Mouse (Mus musculus): Measurements from ENCODE around the gene Soga1. TPM values are rescaled to one million over a fixed set of nuclear protein-coding genes. Genes with fewer than 3 reads are reported as not detected.

The Soga1 gene
- polyA plus RNA-seq, 1 experiment from 2014 or later: 7.1 TPM

DNA sequence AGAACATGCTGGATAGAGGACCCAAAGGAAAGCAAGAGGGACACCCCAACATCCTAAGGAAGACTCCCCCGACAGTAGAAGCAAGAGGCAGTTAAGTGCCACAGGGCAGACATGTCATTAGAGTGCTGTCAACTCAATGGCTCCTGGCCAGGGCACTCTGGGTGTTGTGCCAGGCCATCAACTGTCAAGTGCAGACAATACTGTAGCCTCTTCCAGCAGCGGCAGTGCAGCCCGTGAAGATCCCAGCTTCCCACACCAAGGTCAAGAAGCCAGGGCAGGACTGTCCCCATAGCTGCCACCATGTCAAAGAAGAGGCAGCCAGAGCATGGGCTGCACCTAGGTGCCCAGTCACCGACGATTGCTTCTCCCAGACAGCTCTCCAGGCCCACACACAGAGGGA is 1.9 kb downstream of the Soga1 start:
- Histone ChIP-seq H3K4me2 (peak overlapping the region; percentile 98), H3K9ac (peak overlapping the region; percentile 99), H3K9me3 (no peaks in the 10 kb centered on the region), H3K4me3 (peak overlapping the region; percentile 97), H3K4me1 (peaks cover 62% of the 10 kb centered on the region), H3K36me3 (replicated peaks) (no peaks in the 10 kb centered on the region), H3K27ac (peak overlapping the region; percentile 97), H3K27me3 (replicated peaks) (no peaks in the 10 kb centered on the region)
- ATAC-seq (replicated peaks): no peak
- WGBS: 13% methylated on average over 5 of the region's 5 CpGs

DNA sequence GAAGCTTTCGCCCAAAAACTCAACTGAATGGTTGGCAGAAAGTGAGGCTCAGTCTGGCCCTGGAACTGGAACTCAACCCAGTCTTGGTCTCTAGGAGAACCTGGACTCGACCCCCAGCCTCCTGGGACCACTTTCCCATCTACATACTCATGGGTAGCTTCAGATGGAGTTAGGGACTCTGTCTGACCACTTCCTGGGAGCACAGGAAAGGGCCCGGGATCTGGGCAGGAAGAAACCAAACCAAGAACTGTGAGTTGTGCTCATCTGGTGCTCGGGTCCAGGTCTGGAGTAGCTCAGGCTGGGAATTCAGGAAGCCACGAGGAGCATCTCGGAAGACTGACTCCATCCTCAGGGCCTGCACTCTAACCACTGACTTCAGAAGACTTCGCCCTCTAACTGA is 2.5 kb downstream of the Soga1 start:
- no peaks in the 10 kb centered on the region for H3K9me3 ChIP-seq
- peak overlapping the region; percentile 97 for H3K4me3 ChIP-seq
- no peaks in the 10 kb centered on the region for H3K36me3 ChIP-seq (replicated peaks)
- no peak overlapping the region for H3K27ac ChIP-seq
- H3K9ac ChIP-seq: peak overlapping the region; percentile 99; the same call in 1 of the 2 replicates
- H3K27me3 ChIP-seq (replicated peaks): no peaks in the 10 kb centered on the region
- peak overlapping the region; percentile 98 for H3K4me2 ChIP-seq
- 87% methylated on average over 7 of the region's 7 CpGs for WGBS
- H3K4me1 ChIP-seq: peaks cover 64% of the 10 kb centered on the region
- ATAC-seq (replicated peaks): no peak

DNA sequence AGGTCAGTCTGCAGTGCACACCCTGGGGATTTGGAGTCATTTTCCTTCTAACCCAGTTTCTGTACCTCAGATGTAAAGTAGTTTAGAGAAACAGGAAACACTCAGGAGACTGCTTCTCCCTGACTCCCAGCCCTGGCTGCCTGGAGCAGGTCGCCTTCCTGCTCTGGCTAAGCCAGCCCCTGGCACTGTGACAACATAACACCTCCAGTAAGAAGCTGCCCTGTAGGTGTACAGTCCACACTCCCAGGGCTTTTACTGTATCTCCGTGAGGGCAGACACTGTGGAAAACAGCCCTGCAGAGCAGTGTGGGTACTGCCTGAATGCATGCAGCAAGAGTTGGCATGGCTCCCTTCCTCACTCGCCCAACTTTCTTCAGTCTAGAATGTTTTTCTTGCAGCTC is 3.4 kb downstream of the Soga1 start:
- Histone ChIP-seq H3K4me3 (peak overlapping the region; percentile 97), H3K4me1 (peaks cover 72% of the 10 kb centered on the region), H3K4me2 (peak overlapping the region; percentile 98), H3K9me3 (no peaks in the 10 kb centered on the region), H3K27ac (no peak overlapping the region), H3K9ac (peak overlapping the region; percentile 31; the same call in 1 of the 2 replicates), H3K36me3 (replicated peaks) (no peaks in the 10 kb centered on the region), H3K27me3 (replicated peaks) (no peaks in the 10 kb centered on the region)
- ATAC-seq (replicated peaks): no peak
- WGBS: 56% methylated on average over 3 of the region's 3 CpGs

GRCm38 (mm10) chr2:157075226-157075625 is 3.8 kb downstream of the Soga1 start:
- H3K36me3 ChIP-seq (replicated peaks): no peaks in the 10 kb centered on the region
- 92% methylated on average over 3 of the region's 3 CpGs for WGBS
- H3K4me1 ChIP-seq: peaks cover 76% of the 10 kb centered on the region
- no peak overlapping the region for H3K27ac ChIP-seq
- peak overlapping the region; percentile 31; the same call in 1 of the 2 replicates for H3K9ac ChIP-seq
- ATAC-seq (replicated peaks): no peak
- peak overlapping the region; percentile 98 for H3K4me2 ChIP-seq
- peak overlapping the region; percentile 97 for H3K4me3 ChIP-seq
- H3K9me3 ChIP-seq: no peaks in the 10 kb centered on the region
- H3K27me3 ChIP-seq (replicated peaks): no peaks in the 10 kb centered on the region

DNA sequence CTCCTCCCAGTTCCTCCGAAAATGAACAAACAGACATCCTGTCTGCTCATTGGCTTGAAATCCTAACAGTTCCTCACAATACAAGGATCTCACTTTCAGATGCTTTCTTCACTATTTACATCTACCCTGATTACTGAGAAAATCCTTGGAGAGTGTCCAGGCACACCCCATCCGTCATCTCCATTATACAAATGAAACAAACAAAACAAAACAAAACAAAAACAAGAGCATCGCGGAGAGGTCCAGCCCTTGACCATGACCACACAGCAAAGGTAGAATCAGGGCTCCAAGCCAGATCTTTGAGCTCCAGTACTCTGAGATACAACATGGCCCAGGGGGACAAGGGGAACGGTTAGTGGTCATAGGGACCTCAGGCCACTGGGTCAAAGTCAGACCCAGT is 4.3 kb downstream of the Soga1 start:
- Histone ChIP-seq H3K27ac (peak overlapping the region; percentile 2; the same call in 1 of the 2 replicates), H3K9ac (no peak overlapping the region), H3K36me3 (replicated peaks) (no peaks in the 10 kb centered on the region), H3K9me3 (no peaks in the 10 kb centered on the region), H3K4me2 (peak overlapping the region; percentile 98), H3K4me1 (peaks cover 78% of the 10 kb centered on the region), H3K27me3 (replicated peaks) (no peaks in the 10 kb centered on the region), H3K4me3 (peak overlapping the region; percentile 8; the same call in 1 of the 2 replicates)
- no peak for ATAC-seq (replicated peaks)
- WGBS: 76% methylated on average over 5 of the region's 5 CpGs

DNA sequence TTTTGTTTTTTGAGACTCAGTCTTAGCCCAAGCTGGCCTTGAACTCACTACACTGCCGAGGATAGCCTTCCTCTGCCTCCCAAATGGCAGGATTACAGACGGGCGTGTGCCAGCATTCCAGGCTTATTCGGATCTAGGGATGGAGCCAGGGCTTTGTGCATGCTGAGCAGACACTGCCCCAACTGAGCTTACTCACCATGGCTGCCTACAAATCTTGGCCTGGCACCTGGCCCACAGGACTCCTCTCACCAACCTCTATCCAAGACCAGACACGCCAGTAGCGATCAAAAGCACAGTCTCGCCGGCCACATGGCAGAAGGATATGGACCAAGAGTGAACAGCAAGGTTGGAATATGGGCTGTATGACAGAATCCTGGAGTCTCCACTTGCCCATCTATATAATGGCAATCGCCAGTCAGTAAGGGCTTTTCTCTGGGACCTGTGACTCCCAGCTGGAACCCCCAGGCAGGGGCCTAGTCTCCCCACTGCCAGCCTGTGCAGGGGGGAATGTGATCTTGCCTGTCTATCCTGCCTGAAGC is 4.8 kb downstream of the Soga1 start:
- H3K27ac ChIP-seq: peak overlapping the region; percentile 2; the same call in 1 of the 2 replicates
- 57% methylated on average over 9 of the region's 9 CpGs for WGBS
- H3K9me3 ChIP-seq: no peaks in the 10 kb centered on the region
- H3K4me2 ChIP-seq: peak overlapping the region; percentile 98
- no peak for ATAC-seq (replicated peaks)
- no peak overlapping the region for H3K4me3 ChIP-seq
- H3K9ac ChIP-seq: no peak overlapping the region
- no peaks in the 10 kb centered on the region for H3K27me3 ChIP-seq (replicated peaks)
- H3K4me1 ChIP-seq: peaks cover 81% of the 10 kb centered on the region
- no peaks in the 10 kb centered on the region for H3K36me3 ChIP-seq (replicated peaks)

DNA sequence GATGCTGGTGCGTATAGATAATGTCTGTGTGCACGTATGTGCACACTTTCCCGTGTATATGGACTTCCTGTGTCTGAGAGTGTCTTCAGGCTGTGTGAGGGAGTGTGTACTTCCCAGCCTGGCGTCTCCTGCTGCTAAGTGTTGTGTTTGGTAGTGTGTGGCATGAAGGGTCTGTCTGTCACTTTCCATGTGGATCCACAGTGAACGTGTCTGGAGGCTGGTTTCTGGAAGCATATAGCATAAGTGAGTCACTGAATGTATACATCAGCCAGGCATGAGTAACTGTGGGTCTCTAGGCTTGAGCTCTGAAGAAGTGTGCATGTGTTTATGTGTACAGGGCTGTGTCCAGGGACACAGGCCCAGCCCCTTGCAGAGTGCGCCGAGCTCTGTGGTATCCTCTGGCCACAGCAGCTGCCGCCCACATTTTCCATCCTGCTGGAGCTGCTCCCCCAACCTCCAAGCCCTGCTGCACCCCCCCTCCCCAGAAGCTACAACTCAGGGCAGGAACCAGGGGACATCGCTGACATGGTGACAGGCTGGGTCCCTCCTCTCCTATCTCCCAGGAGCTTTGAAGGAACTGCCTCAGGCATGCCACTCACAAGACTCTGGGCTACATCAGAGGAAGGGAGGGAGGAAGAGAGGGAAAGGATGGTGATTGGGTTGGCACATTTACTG is 5.5 kb downstream of the Soga1 start:
- H3K9me3 ChIP-seq: no peaks in the 10 kb centered on the region
- H3K36me3 ChIP-seq (replicated peaks): no peaks in the 10 kb centered on the region
- H3K4me3 ChIP-seq: no peak overlapping the region
- H3K27me3 ChIP-seq (replicated peaks): no peaks in the 10 kb centered on the region
- WGBS: 74% methylated on average over 9 of the region's 9 CpGs
- no peak overlapping the region for H3K9ac ChIP-seq
- H3K4me2 ChIP-seq: no peak overlapping the region; the same call in 1 of the 2 replicates
- peaks cover 89% of the 10 kb centered on the region for H3K4me1 ChIP-seq
- H3K27ac ChIP-seq: 0 out of 2 replicates have a peak overlapping the region, but pooled peaks have one; percentile 2
- ATAC-seq (replicated peaks): no peak

GRCm38 (mm10) chr2:157072316-157072990 is 6.6 kb downstream of the Soga1 start:
- Histone ChIP-seq H3K27ac (no peak overlapping the region), H3K36me3 (replicated peaks) (no peaks in the 10 kb centered on the region), H3K27me3 (replicated peaks) (no peaks in the 10 kb centered on the region), H3K4me3 (no peak overlapping the region), H3K9ac (no peak overlapping the region), H3K4me2 (no peak overlapping the region), H3K9me3 (no peaks in the 10 kb centered on the region), H3K4me1 (peaks cover 96% of the 10 kb centered on the region)
- WGBS: 66% methylated on average over 9 of the region's 9 CpGs
- ATAC-seq (replicated peaks): no peak

GRCm38 (mm10) chr2:157071556-157071955 is 7.5 kb downstream of the Soga1 start:
- no peak for ATAC-seq (replicated peaks)
- no peak overlapping the region for H3K9ac ChIP-seq
- H3K27ac ChIP-seq: no peak overlapping the region
- H3K4me3 ChIP-seq: no peak overlapping the region
- no peaks in the 10 kb centered on the region for H3K27me3 ChIP-seq (replicated peaks)
- no peaks in the 10 kb centered on the region for H3K9me3 ChIP-seq
- WGBS: 48% methylated on average over 2 of the region's 2 CpGs
- H3K36me3 ChIP-seq (replicated peaks): no peaks in the 10 kb centered on the region
- H3K4me1 ChIP-seq: peaks cover 93% of the 10 kb centered on the region
- H3K4me2 ChIP-seq: 0 out of 2 replicates have a peak overlapping the region, but pooled peaks have one; percentile 0

DNA sequence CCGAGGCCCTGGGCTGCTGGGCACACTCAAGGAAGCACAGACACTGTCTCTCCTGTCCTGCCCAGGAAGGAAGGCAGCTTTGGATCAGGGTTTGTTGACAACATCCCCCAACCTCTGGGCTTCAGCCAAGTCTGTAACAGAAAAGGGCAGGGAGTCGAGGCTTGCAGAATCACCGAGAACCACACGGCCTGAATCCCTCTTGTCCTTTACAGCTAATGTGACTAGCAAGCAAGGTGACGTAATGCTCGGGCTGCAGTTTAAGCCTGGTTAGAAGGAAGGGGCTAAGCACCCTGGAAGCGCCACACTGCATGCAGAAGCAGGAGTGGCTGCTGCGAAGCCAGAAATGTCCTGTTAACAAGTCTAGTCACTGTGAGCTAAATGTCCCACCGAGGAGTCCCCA is 8.7 kb downstream of the Soga1 start:
- Histone ChIP-seq H3K9me3 (no peaks in the 10 kb centered on the region), H3K9ac (no peak overlapping the region), H3K27ac (peak overlapping the region; percentile 63), H3K27me3 (replicated peaks) (no peaks in the 10 kb centered on the region), H3K4me3 (no peak overlapping the region), H3K36me3 (replicated peaks) (no peaks in the 10 kb centered on the region), H3K4me2 (0 out of 2 replicates have a peak overlapping the region, but pooled peaks have one; percentile 16), H3K4me1 (peaks cover 91% of the 10 kb centered on the region)
- 35% methylated on average over 9 of the region's 9 CpGs for WGBS
- no peak for ATAC-seq (replicated peaks)

DNA sequence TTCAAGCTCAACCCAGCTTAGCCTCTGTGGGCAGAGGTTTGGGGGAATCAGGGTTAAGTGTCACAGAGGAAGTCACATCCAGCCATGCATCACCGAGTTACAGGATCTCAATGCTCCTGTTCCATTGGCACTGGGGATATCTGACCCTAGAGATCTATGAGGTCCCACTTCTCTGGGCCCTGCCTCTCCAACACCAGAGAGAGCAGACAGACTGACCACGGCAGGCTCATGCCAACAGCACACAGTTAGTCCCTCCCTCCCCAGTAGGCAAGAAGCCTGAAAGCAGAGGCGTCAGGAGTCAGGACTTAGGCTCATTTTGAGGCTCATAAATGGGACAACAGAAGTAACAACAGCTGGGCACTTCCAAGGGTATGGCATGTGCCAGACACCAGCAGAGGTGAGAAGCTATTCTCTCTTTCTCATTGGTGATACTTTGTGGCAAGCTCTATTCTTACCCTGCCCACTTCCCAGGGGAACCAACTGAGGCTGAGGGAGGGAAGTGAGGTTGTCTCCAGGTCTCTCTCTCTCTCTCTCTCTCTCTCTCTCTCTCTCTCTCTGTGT is 9.2 kb downstream of the Soga1 start:
- Histone ChIP-seq H3K9ac (no peak overlapping the region), H3K27me3 (replicated peaks) (no peaks in the 10 kb centered on the region), H3K9me3 (no peaks in the 10 kb centered on the region), H3K27ac (peak overlapping the region; percentile 63), H3K4me2 (peak overlapping the region; percentile 15; the same call in 1 of the 2 replicates), H3K4me1 (peaks cover 91% of the 10 kb centered on the region), H3K36me3 (replicated peaks) (no peaks in the 10 kb centered on the region), H3K4me3 (no peak overlapping the region)
- no peak for ATAC-seq (replicated peaks)
- 46% methylated on average over 3 of the region's 3 CpGs for WGBS

- no peaks in the 10 kb centered on the region for H3K36me3 ChIP-seq (replicated peaks)
- H3K4me2 ChIP-seq: peak overlapping the region; percentile 15; the same call in 1 of the 2 replicates
- no peak overlapping the region for H3K4me3 ChIP-seq
- ATAC-seq (replicated peaks): no peak
- no peaks in the 10 kb centered on the region for H3K9me3 ChIP-seq
- peak overlapping the region; percentile 63 for H3K27ac ChIP-seq
- no peaks in the 10 kb centered on the region for H3K27me3 ChIP-seq (replicated peaks)
- 26% methylated on average over 3 of the region's 3 CpGs for WGBS
- H3K4me1 ChIP-seq: peaks cover 91% of the 10 kb centered on the region
- H3K9ac ChIP-seq: no peak overlapping the region
These were observed 9.7 kb downstream of the Soga1 start for GRCm38 (mm10) chr2:157069355-157069735.
